In the genomic region with DNA sequence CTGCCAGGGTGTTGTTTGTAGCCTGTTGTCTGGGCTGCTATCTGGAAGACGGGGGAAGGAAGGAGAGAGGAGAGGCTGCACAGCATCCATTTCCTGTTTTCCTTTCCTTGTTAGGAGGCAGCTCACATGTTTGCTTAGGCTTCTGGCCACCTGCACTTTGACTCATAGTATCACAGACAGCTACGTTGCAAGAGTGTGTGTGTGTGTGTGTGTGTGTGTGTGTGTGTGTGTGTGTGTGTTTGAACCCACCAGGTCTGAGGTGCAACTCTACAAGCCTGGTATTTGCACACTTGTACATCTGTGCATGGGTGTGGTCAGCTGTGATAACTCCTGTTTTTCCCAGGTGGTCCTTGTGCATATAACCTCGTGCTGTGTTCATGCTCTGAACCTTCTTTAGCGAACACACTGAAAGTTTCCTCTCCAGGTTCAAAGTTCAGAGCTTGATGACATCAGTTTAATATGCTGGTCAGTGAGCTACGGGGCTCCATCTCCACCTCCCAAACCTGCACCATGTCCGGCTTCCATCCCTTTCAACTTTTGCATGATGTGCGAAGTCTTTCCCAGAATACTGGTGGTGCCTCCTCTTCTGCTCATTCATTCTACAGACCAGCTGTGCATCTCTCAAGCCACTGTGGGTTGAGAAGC, we compare ENCODE assay signal across 15 mouse cellular contexts. TPM values are rescaled to one million over a fixed set of nuclear protein-coding genes. Genes with fewer than 3 reads are reported as not detected.
DNase-seq lines count a peak whose midpoint lies in the region; ATAC-seq and TF ChIP-seq lines count a peak whose summit lies in the region.
"Had no signal": no experiment of that assay in that cellular context is flagged by ENCODE, and none has a peak within 500 bp of the region (broad histone marks: within the 10 kb centered on the region; RNA-seq: fewer than 3 reads in every experiment).

No protein-coding gene starts in this region.

- H3K9ac ChIP-seq in heart, postnatal 0 days (replicated peaks; ENCODE audit: low read depth, low read length): no peak overlapping the region
- no peak overlapping the region for H3K9ac ChIP-seq in stomach, postnatal 0 days (ENCODE audit: low read length)
- H3K9ac ChIP-seq: forebrain, postnatal 0 days; lung, embryonic 14.5 days; midbrain, embryonic 12.5 days had no signal

- peak; percentile 29 for DNase-seq in lung, postnatal 36 days
- DNase-seq in lung, postnatal 14 days: no peak
- DNase-seq in heart, postnatal 0 days (ENCODE audit: low spot score): peak; percentile 45
- DNase-seq in kidney, postnatal 25 days: peak; percentile 41 to 52
- peak; percentile 66 for DNase-seq in stomach, postnatal 0 days (ENCODE audit: low spot score)
- no peak for DNase-seq in cerebellum, adult 2 months
- DNase-seq in layer of hippocampus, postnatal 10 days (ENCODE audit: low spot score in 2 of 2): no peak
- DNase-seq: cerebellum, adult 18-20 months; forebrain, postnatal 0 days; gastrocnemius, postnatal 10 days; layer of hippocampus, adult 9-11 months; lung, embryonic 14.5 days; thymus, postnatal 14 days had no signal

- no peak overlapping the region for H3K4me3 ChIP-seq in heart, postnatal 0 days (ENCODE audit: low read depth, low read length)
- no peak overlapping the region for H3K4me3 ChIP-seq in stomach, postnatal 0 days (ENCODE audit: low read depth, low read length)
- no peak overlapping the region for H3K4me3 ChIP-seq in cerebellum, adult 2 months (replicated peaks; ENCODE audit: insufficient read depth, low read depth, low read length)
- H3K4me3 ChIP-seq: midbrain, embryonic 12.5 days had no signal

- no peak for TF ChIP-seq POLR2A in cerebellum, adult 2 months (IDR thresholded peaks at IDR 0.05; ENCODE audit: borderline replicate concordance, insufficient read depth, low read length)

- H3K27me3 ChIP-seq in heart, postnatal 0 days (ENCODE audit: control insufficient read depth, insufficient read depth, low read length): no peaks in the 10 kb centered on the region
- no peaks in the 10 kb centered on the region for H3K27me3 ChIP-seq in stomach, postnatal 0 days (ENCODE audit: control insufficient read depth, insufficient read depth, low read length)
- no peaks in the 10 kb centered on the region for H3K27me3 ChIP-seq in cerebellum, adult 2 months (ENCODE audit: control insufficient read depth, insufficient read depth, low read length)
- H3K27me3 ChIP-seq: CH12.LX; midbrain, embryonic 12.5 days had no signal

- ATAC-seq in heart, postnatal 0 days (ENCODE audit: insufficient read depth, low read depth): no peak
- peak; percentile 82 for ATAC-seq in stomach, postnatal 0 days (ENCODE audit: low FRiP score, low TSS enrichment)
- ATAC-seq: forebrain, postnatal 0 days had no signal

- H3K27ac ChIP-seq in heart, postnatal 0 days (ENCODE audit: low read depth): no peak overlapping the region
- H3K27ac ChIP-seq in stomach, postnatal 0 days (replicated peaks): no peak overlapping the region
- no peak overlapping the region for H3K27ac ChIP-seq in cerebellum, adult 2 months (ENCODE audit: insufficient read depth, low read length)
- H3K27ac ChIP-seq: midbrain, embryonic 12.5 days had no signal

- TF ChIP-seq CTCF in heart, postnatal 0 days (IDR thresholded peaks at IDR 0.05; ENCODE audit: low read depth): no peak
- no peak for TF ChIP-seq CTCF in stomach, postnatal 0 days (IDR thresholded peaks at IDR 0.05; ENCODE audit: low read depth)
- no peak for TF ChIP-seq CTCF in cerebellum, adult 2 months (IDR thresholded peaks at IDR 0.05; ENCODE audit: borderline replicate concordance, insufficient read depth, low read depth, low read length)

- no peaks in the 10 kb centered on the region for H3K9me3 ChIP-seq in heart, postnatal 0 days (replicated peaks; ENCODE audit: control insufficient read depth, low read length)
- peaks cover 3% of the 10 kb centered on the region; the same call in 1 of the 2 replicates for H3K9me3 ChIP-seq in stomach, postnatal 0 days (ENCODE audit: control insufficient read depth, low read length)

- no peak for TF ChIP-seq EP300 in heart, postnatal 0 days (IDR thresholded peaks at IDR 0.05; ENCODE audit: low read depth)
- TF ChIP-seq EP300 in stomach, postnatal 0 days (optimal IDR thresholded peaks at IDR 0.05): no peak

- 55% methylated on average over 7 of the region's 7 CpGs for WGBS in heart, postnatal 0 days
- 60% methylated on average over 7 of the region's 7 CpGs for WGBS in stomach, postnatal 0 days
- 92% methylated on average over 7 of the region's 7 CpGs for WGBS in cerebellum, adult 2 months

- H3K4me2 ChIP-seq in heart, postnatal 0 days (ENCODE audit: low read depth, low read length): no peak overlapping the region
- no peak overlapping the region for H3K4me2 ChIP-seq in stomach, postnatal 0 days (replicated peaks; ENCODE audit: low read depth)
- H3K4me2 ChIP-seq: lung, embryonic 14.5 days; midbrain, embryonic 12.5 days had no signal

- H3K36me3 ChIP-seq in heart, postnatal 0 days (replicated peaks; ENCODE audit: control insufficient read depth, insufficient read depth, low read length): no peaks in the 10 kb centered on the region
- H3K36me3 ChIP-seq in stomach, postnatal 0 days (ENCODE audit: control insufficient read depth, insufficient read depth, low read length): no peaks in the 10 kb centered on the region
- H3K36me3 ChIP-seq: midbrain, embryonic 12.5 days had no signal

- no peaks in the 10 kb centered on the region for H3K4me1 ChIP-seq in heart, postnatal 0 days (ENCODE audit: control insufficient read depth, insufficient read depth)
- no peaks in the 10 kb centered on the region for H3K4me1 ChIP-seq in stomach, postnatal 0 days (replicated peaks; ENCODE audit: control insufficient read depth, insufficient read depth)
- H3K4me1 ChIP-seq in cerebellum, adult 2 months (ENCODE audit: control insufficient read depth, insufficient read depth, low read length): no peaks in the 10 kb centered on the region
- H3K4me1 ChIP-seq: midbrain, embryonic 12.5 days had no signal

RNA-seq across cellular contexts. Expression of a gene that starts 27.2 kb away (rescaled TPM):
- 14.8 and 28.2 TPM in 2 replicates for total RNA-seq in heart, postnatal 0 days (2014; rRNA removed; ENCODE audit: low replicate concordance)
- 9.4 and 11.7 TPM in 2 replicates for polyA plus RNA-seq in heart, postnatal 0 days (2015; fragmentation: Nextera tagmentation; extraction: Ambion mirVana)
- polyA plus RNA-seq in stomach, postnatal 0 days (2015; fragmentation: Nextera tagmentation; extraction: Ambion mirVana): 7.9 and 10.6 TPM in 2 replicates
- polyA plus RNA-seq in cerebellum, adult 2 months (2012; rRNA removed): 4.5 and 5.0 TPM in 2 replicates
- total RNA-seq in layer of hippocampus, postnatal 10 days (2021): 1 to 10 TPM; 3.5 to 4.1 TPM

Comparison
In these comparisons a context has a peak if more than half of its experiments do, and no peak if none do; other contexts are left out.
1. DNase-seq: peak in lung, postnatal 36 days (single experiment), heart, postnatal 0 days (single experiment), kidney, postnatal 25 days (2 of 2) and stomach, postnatal 0 days (single experiment); none in lung, postnatal 14 days (single experiment), cerebellum, adult 2 months (0 of 2) and layer of hippocampus, postnatal 10 days (0 of 2).